Mouse (Mus musculus): Measurements from ENCODE around the gene Rps6kb1. TPM values are rescaled to one million over a fixed set of nuclear protein-coding genes. Genes with fewer than 3 reads are reported as not detected.
A peak's percentile ranks its signal among the peaks of the same experiment; 100 is the strongest.

The Rps6kb1 gene
- total RNA-seq, 2 experiments from 2014 or later, result 36.8 to 43.3 TPM

- DNase-seq, result no peak
Measured at GRCm38 (mm10) chr11:86581250-86581753, 36.7 kb upstream of the Rps6kb1 start.

- no peak for DNase-seq
Measured at GRCm38 (mm10) chr11:86580319-86581113, 35.9 kb upstream of the Rps6kb1 start.

- no peak for DNase-seq
Measured at GRCm38 (mm10) chr11:86579731-86580318, 35.2 kb upstream of the Rps6kb1 start.

- peak; percentile 47 for DNase-seq
Measured at GRCm38 (mm10) chr11:86578809-86579730, 34.5 kb upstream of the Rps6kb1 start.

DNA sequence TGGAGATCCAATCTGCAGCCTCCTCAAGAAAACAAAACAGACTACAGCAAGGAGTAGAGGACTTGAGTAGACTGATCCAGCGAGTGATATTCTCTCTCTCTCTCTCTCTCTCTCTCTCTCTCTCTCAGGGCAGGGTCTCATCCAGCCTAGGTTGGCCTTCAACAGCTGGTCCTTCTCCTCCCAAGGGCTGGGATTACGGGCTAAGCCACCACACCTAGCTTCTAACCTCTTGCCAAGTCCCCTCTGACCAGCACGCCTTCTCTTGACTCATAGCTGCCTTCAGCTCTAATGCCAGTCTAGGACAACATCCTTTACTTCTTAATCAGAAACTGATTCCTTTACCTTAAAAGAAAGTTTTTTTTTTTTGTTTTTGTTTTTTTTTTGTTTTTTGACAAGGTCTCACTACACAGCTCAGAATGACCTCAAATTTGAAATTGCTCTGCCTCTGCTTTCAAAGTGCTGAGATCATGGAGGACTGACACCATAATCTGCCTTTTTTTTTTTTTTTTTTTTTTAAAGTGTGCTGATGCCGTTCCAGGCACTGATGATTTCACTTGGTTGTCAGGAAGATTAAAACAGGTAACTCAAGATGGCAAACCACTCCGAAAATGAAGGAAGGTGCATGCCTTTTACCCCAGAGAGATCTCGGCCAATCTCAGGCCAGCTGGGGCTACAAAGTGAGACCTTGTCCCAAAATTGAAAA lies 33.7 kb upstream of the Rps6kb1 start:
- DNase-seq, result no peak

DNA sequence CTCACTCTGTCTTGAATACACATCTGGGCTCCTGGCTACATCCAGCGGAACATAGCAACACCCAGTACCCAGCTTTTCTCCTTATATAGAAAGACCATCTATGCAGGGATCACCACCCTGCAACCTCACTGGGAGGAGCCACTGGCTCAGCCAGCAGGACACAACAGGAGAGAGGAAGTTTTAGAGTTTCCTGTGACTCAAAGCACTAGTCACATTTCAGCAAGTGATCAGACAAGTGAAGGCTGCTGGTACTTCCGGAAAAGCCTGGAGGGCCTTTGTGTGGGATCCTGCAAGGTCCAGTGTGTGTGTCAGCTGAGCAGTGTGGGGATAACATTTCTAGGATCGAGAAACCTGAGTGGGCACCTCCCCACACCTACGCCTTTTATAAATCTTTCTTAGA lies 32.6 kb upstream of the Rps6kb1 start:
- no peak for DNase-seq

DNA sequence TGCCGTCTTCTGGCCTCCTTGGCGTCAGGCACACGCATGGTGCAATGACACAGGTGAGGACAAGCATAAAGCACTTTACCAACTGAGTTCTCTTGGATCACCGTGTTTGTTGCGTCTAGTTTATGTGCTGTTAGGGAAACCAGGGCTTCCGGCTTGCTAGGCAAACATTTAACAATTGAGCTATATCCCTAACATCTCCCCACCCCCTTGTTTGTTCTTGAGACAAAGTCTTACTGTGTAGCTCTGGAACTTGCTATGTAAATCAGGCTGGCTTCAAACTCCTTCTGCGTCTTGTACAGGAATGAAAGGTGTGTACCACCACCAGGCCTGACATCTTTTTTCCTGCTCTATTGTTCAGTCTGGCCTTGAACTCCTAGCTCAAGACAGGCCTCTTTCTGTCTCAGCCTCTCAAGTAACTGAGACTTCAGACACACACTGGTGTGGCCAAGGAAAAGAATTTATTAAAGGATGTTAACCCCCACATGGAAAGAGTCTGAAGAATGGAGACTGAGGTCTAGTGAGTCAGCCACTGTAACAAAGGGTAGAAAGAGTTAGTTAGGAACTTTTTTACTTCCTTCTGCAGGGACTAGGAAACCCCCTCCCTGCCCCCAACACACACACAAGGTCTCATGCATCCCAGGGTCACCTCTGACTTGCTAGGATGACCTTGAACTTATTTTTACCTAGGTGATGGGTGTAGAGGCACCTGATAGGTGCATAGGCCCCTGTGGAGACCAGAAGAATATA lies 31.2 kb upstream of the Rps6kb1 start:
- DNase-seq, result no peak

- DNase-seq, result no peak
Measured at GRCm38 (mm10) chr11:86574408-86574807, 29.8 kb upstream of the Rps6kb1 start.

DNA sequence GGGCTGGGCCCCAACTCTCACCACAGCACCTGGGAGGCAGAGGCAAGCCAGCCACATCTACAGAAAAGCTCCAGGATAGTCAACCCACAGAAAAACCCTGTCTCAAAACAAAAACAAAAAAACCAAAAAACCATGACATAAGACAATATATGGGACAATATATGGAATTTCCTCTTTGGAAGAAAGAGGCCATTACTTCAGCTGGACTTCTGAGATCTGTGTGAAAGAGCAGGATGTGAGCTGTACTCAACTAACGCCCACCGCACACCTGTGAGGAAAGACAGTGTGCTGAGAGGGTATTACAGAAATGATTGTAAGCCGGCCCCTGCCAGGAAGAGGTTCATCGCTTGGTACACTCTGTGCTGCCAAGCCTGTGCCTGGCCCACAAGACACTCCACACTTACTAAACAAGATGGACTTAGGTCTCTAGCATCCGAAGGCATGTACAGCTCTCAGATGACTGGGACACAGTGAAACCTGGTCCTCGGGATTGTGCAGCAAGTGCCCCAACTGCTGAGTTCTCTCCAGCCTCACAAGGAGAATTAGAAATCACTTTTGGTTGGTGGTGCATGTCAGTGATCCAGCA lies 29.1 kb upstream of the Rps6kb1 start:
- no peak for DNase-seq

DNA sequence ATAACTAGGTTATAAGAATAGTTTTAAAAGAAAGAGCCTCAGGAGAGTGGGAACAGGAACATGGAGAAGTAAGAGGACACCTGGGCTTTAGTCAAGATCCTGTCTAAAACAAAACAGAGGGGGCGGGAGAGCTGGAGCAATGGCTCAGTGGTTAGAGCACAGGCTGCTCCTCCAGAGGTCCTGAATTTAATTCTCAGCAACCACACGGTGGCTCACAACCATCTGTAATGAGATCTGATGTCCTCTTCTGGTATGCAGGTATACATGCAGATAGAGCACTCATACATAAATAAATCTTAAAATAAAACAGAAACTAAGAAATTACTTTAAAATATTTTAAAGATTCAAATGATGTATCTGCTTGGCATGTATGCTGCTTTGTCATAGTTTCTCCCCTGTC lies 28.0 kb upstream of the Rps6kb1 start:
- no peak for DNase-seq

DNA sequence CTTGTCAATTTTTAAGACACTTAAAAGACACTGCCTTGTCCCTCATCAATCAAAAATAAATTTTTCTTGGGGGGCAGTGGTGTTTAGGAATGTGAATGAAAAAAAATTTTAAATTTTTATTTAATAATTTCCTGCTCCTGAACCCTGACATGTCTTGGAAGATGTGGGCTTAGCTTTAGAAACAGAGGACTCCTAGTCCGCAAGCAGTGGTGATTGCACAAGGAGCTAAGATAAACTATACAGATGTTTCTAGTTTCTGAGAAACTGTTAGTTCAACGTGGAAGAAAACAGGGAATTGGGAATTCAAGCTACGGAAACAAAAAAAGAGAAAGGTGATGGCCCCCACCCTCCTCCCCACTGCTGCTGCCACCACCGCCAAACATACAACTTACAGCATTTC lies 27.3 kb upstream of the Rps6kb1 start:
- no peak for DNase-seq

DNA sequence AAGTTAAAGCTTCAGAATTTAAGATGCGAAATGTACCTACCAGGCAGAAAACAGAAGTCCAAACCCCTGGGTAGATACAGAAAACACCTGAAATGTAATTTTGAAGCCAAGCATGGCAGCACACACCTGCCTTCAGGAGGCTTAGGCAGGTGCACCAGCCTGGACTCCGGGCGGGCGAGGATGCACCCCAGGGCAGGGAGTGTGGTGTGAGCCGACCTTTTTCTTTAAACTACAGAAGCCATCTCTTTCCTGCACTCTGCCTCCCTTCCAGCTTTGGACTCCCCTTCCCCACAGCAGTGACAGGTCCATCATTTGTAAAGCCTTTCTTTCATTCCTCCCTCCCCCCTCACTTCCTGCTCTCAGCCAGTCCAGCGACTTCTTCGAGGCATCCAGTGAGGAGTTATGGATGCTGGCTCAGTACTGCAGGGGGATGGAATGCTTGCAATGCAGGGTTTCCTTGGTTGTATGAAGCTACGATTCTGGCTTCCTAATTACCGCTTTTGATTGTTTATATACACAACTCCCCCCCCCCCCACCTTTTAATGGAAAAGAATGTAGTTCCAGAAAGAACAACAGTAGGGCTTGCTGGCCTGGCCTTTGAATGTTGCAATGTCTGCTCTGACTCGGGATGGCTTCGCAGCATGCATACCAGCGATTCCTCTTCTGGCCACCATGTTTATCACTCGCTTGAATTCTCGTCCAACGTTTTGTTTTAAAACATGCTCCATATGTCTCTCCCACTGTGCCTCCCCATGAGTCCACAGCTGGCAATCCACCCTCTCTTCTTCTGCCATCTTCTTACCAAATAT lies 26.6 kb upstream of the Rps6kb1 start:
- DNase-seq, result no peak

- no peak for DNase-seq
Measured at GRCm38 (mm10) chr11:86570261-86570746, 25.7 kb upstream of the Rps6kb1 start.

DNA sequence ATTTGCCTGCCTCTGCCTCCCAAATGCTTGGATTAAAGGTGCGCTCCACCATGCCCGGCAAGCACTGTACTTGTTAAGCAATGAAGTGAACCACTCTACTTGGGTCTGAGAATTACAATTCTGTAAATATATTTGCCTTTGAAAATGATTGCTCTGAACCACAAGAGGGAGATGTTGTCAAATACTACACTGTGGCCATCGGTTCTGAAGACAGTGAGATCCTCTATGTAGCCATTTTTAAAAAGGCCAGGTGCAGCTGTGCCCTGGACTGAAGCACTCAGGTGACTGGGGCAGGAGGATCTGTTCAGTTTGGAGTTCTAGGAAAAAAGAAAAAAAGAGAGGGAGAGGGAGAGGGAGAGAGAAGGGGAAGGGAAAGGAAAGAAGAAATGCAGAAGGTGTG lies 23.8 kb upstream of the Rps6kb1 start:
- DNase-seq, result no peak

DNA sequence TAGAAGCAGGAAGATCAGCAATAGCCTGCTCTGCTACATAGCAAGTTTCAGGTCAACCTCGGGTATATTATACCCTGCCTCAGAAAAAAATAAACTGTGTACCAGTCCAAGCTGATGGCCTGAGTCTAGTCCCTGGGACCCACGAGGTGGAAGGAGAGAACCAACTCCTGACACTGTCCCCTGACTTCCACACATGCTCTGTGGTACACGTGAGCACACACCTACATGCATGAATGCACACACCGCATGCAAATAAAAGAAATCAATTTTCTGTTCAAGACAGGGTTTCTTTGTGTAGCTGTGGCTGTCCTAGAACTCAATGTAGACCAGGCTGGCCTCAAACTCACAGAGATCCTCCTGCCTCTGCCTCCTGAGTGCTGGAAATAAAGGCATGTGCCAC lies 13.7 kb upstream of the Rps6kb1 start:
- DNase-seq, result no peak

DNA sequence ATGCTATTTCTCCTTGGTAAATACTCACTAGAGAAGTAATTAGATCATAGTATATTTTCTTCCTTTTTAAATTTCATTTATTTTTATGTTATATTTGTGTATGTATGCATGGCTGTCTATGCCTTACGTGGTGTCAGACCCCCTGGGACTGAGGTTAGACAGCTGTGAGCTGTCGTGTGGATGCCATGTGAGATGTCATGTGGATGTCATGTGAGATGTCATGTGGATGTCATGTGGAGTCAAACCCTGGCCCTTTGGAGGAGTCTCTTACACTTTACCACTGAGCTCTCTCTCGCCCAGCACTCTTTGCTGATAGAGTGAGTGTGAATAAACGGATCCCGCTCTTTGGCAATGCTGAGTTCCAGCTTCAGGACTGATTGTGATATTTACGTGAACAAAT lies 8.9 kb upstream of the Rps6kb1 start:
- DNase-seq, result no peak

DNA sequence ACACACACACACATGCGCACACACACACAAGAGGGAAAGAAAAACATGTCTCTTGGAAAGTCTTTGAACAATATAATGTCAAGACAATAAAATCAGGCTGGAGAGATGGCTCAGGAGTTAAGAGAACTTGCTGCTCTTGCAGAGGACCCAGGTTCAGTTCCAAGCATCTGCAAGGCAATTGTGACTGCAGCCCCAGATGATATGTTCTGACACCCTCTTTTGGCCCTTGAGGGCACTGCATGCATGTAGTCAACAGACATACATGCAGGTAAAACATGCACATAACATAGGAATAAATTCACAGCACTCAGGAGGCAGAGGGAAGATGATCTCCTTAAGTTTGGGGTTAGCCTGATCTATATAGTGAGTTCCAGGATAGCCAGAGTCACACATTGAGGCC lies 2.8 kb upstream of the Rps6kb1 start:
- no peak for DNase-seq

- DNase-seq, result no peak
Measured at GRCm38 (mm10) chr11:86545556-86545955, 951 bp upstream of the Rps6kb1 start.

DNA sequence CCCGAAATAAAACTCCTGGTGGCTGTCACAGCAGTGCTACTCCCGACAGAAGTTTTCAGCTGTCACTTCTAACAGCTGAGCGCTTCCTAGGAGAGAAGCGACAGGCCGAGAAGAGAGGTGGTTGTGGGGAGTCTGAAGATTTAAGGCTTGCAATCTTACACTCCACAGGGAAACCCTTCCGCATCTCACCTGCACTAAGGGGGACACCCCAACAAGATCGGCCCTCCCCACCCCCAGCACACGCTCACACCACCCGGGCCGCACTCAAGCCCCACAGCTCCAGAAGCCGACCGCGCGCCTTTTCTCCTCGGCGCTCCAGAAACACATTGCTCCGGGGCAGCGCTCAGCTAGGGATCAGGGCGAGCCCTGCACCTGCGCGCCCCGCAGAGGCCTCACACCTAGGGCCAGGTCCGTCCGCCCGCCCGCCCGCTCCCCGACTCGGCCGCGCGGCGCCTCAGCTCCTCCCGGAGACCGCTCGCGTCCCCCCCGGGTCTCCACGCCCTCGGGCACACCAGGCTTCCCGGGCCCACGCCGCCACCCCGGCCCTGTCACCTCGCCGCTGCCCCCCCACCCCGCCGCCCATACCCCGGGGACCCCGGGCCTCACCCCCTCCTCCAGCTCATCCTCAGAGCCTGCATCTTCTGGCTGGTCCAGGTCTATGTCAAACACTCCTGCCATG lies 506 bp downstream of the Rps6kb1 start:
- no peak for DNase-seq

Measured in gastrocnemius, postnatal 10 days (tissue).